Mouse (Mus musculus): ENCODE data around the gene Tubb5. TPM values are rescaled to one million over a fixed set of nuclear protein-coding genes. Genes with fewer than 3 reads are reported as not detected.
"Not testable (repeated sequence)": the region's sequence is repeated elsewhere in the genome, so short reads cannot be mapped to it uniquely, and the experiment has no call there.

Gene Tubb5
- polyA plus RNA-seq, 1 experiment from 2014 or later = 1,221 TPM

- ATAC-seq (ENCODE audit: insufficient number of reproducible peaks, insufficient read depth, low FRiP score, low TSS enrichment, low read depth) = no peak
- Histone ChIP-seq H3K9ac (no peak overlapping the region), H3K4me3 (no peak overlapping the region), H3K36me3 (peaks cover 88% of the 10 kb centered on the region), H3K27ac (no peak overlapping the region), H3K9me3 (no peaks in the 10 kb centered on the region), H3K27me3 (no peaks in the 10 kb centered on the region), H3K4me1 (no peaks in the 10 kb centered on the region), H3K4me2 (no peak overlapping the region)
- 86% methylated on average over 3 of the region's 3 CpGs for WGBS
These were observed 12.9 kb upstream of the Tubb5 start for GRCm38 (mm10) chr17:35850974-35851373.

GRCm38 (mm10) chr17:35848112-35848511 is 10.0 kb upstream of the Tubb5 start:
- Histone ChIP-seq H3K9me3 (no peaks in the 10 kb centered on the region), H3K27me3 (no peaks in the 10 kb centered on the region), H3K36me3 (peaks cover 85% of the 10 kb centered on the region), H3K4me1 (no peaks in the 10 kb centered on the region), H3K4me3 (no peak overlapping the region), H3K9ac (0 out of 2 replicates have a peak overlapping the region, but pooled peaks have one; percentile 52), H3K27ac (no peak overlapping the region), H3K4me2 (no peak overlapping the region)
- no peak for ATAC-seq (ENCODE audit: insufficient number of reproducible peaks, insufficient read depth, low FRiP score, low TSS enrichment, low read depth)
- 69% methylated on average over 1 of the region's 1 CpGs for WGBS

GRCm38 (mm10) chr17:35843514-35843913 is 5.4 kb upstream of the Tubb5 start:
- Histone ChIP-seq H3K9ac (no peak overlapping the region), H3K9me3 (no peaks in the 10 kb centered on the region), H3K4me3 (no peak overlapping the region), H3K27me3 (no peaks in the 10 kb centered on the region), H3K4me1 (peaks cover 17% of the 10 kb centered on the region), H3K27ac (no peak overlapping the region), H3K36me3 (peaks cover 43% of the 10 kb centered on the region), H3K4me2 (no peak overlapping the region)
- WGBS = 93% methylated on average over 3 of the region's 3 CpGs
- no peak for ATAC-seq (ENCODE audit: insufficient number of reproducible peaks, insufficient read depth, low FRiP score, low TSS enrichment, low read depth)

- 18% methylated on average over 11 of the region's 11 CpGs for WGBS
- H3K27me3 ChIP-seq = no peaks in the 10 kb centered on the region
These were observed 3.9 kb upstream of the Tubb5 start for GRCm38 (mm10) chr17:35842006-35842405.

GRCm38 (mm10) chr17:35841076-35841950 is 3.2 kb upstream of the Tubb5 start, which contains the start of gene Mdc1:
Gene Mdc1, plus strand, starts transcription at chr17:35841515.
- peak; percentile 87 for ATAC-seq (ENCODE audit: insufficient number of reproducible peaks, insufficient read depth, low FRiP score, low TSS enrichment, low read depth)
- Histone ChIP-seq H3K4me3 (peak within 1 kb of the TSS; percentile 59), H3K27ac (peak within 1 kb of the TSS; percentile 87), H3K9ac (peak within 1 kb of the TSS; percentile 77), H3K9me3 (no peaks in the 10 kb centered on the region), H3K27me3 (no peaks in the 10 kb centered on the region), H3K36me3 (peaks cover 27% of the 10 kb centered on the region), H3K4me1 (peaks cover 19% of the 10 kb centered on the region), H3K4me2 (peak within 1 kb of the TSS; percentile 72)
- under 1% methylated on average over 59 of the region's 59 CpGs for WGBS

More at GRCm38 (mm10) chr17:35842006-35842405, 3.9 kb upstream of the Tubb5 start:
- Histone ChIP-seq H3K4me1 (peaks cover 17% of the 10 kb centered on the region), H3K4me2 (peak overlapping the region; percentile 72), H3K27ac (peak overlapping the region; percentile 87), H3K9ac (peak overlapping the region; percentile 77), H3K9me3 (no peaks in the 10 kb centered on the region), H3K36me3 (peaks cover 27% of the 10 kb centered on the region), H3K4me3 (peak overlapping the region; percentile 59)
- ATAC-seq (ENCODE audit: insufficient number of reproducible peaks, insufficient read depth, low FRiP score, low TSS enrichment, low read depth) = no peak

GRCm38 (mm10) chr17:35840561-35840960 is 2.5 kb upstream of the Tubb5 start:
- peak overlapping the region; percentile 64 for H3K9ac ChIP-seq
- peak overlapping the region; percentile 65 for H3K27ac ChIP-seq
- peak overlapping the region; percentile 59 for H3K4me3 ChIP-seq
- no peak for ATAC-seq (ENCODE audit: insufficient number of reproducible peaks, insufficient read depth, low FRiP score, low TSS enrichment, low read depth)
- 56% methylated on average over 14 of the region's 14 CpGs for whole genome bisulfite sequencing
- no peaks in the 10 kb centered on the region for H3K27me3 ChIP-seq
- peaks cover 26% of the 10 kb centered on the region for H3K4me1 ChIP-seq
- H3K4me2 ChIP-seq = peak overlapping the region; percentile 72
- no peaks in the 10 kb centered on the region for H3K9me3 ChIP-seq
- H3K36me3 ChIP-seq = peaks cover 27% of the 10 kb centered on the region

- H3K4me3 ChIP-seq = peak overlapping the region; percentile 86
- H3K9ac ChIP-seq = peak overlapping the region; percentile 99
- H3K4me2 ChIP-seq = peak overlapping the region; percentile 64
- H3K36me3 ChIP-seq = peaks cover 29% of the 10 kb centered on the region
- H3K9me3 ChIP-seq; ATAC-seq (ENCODE audit: insufficient number of reproducible peaks, insufficient read depth, low FRiP score, low TSS enrichment, low read depth); H3K27me3 ChIP-seq: not testable (repeated sequence)
- peaks cover 41% of the 10 kb centered on the region for H3K4me1 ChIP-seq
- 42% methylated on average over 3 of the region's 3 CpGs for WGBS
- peak overlapping the region; percentile 98 for H3K27ac ChIP-seq
These were observed 896 bp upstream of the Tubb5 start for GRCm38 (mm10) chr17:35839002-35839401.

- H3K27me3 ChIP-seq = no peaks in the 10 kb centered on the region
- ATAC-seq (ENCODE audit: insufficient number of reproducible peaks, insufficient read depth, low FRiP score, low TSS enrichment, low read depth) = no peak
- H3K4me2 ChIP-seq = peak overlapping the region; percentile 64
- peaks cover 44% of the 10 kb centered on the region for H3K4me1 ChIP-seq
- peak overlapping the region; percentile 98 for H3K27ac ChIP-seq
- H3K4me3 ChIP-seq = peak overlapping the region; percentile 86
- peaks cover 34% of the 10 kb centered on the region for H3K36me3 ChIP-seq
- peak overlapping the region; percentile 99 for H3K9ac ChIP-seq
- WGBS = 0% methylated on average over 5 of the region's 5 CpGs
- no peaks in the 10 kb centered on the region for H3K9me3 ChIP-seq
These were observed 464 bp upstream of the Tubb5 start for GRCm38 (mm10) chr17:35838570-35838969.

GRCm38 (mm10) chr17:35837487-35837886 is 619 bp downstream of the Tubb5 start:
- under 1% methylated on average over 18 of the region's 18 CpGs for WGBS
- H3K9ac ChIP-seq = peak overlapping the region; percentile 99
- H3K4me1 ChIP-seq = peaks cover 39% of the 10 kb centered on the region
- H3K4me3 ChIP-seq = peak overlapping the region; percentile 86
- no peaks in the 10 kb centered on the region for H3K27me3 ChIP-seq
- H3K36me3 ChIP-seq = peaks cover 44% of the 10 kb centered on the region
- peak overlapping the region; percentile 98 for H3K27ac ChIP-seq
- no peaks in the 10 kb centered on the region for H3K9me3 ChIP-seq
- H3K4me2 ChIP-seq = peak overlapping the region; percentile 90
- ATAC-seq (ENCODE audit: insufficient number of reproducible peaks, insufficient read depth, low FRiP score, low TSS enrichment, low read depth) = no peak

GRCm38 (mm10) chr17:35836991-35837422 is 1.1 kb downstream of the Tubb5 start:
- Histone ChIP-seq H3K9me3 (no peaks in the 10 kb centered on the region), H3K4me2 (peak overlapping the region; percentile 90), H3K4me1 (peaks cover 36% of the 10 kb centered on the region), H3K27me3 (no peaks in the 10 kb centered on the region), H3K36me3 (peaks cover 49% of the 10 kb centered on the region), H3K27ac (peak overlapping the region; percentile 98), H3K4me3 (peak overlapping the region; percentile 86), H3K9ac (peak overlapping the region; percentile 99)
- ATAC-seq (ENCODE audit: insufficient number of reproducible peaks, insufficient read depth, low FRiP score, low TSS enrichment, low read depth) = peak; percentile 13; the same call in 1 of the 2 replicates
- under 1% methylated on average over 21 of the region's 25 CpGs for WGBS

GRCm38 (mm10) chr17:35836178-35836965 is 1.7 kb downstream of the Tubb5 start:
- 6% methylated on average over 24 of the region's 24 CpGs for WGBS
- no peak for ATAC-seq (ENCODE audit: insufficient number of reproducible peaks, insufficient read depth, low FRiP score, low TSS enrichment, low read depth)
- H3K27ac ChIP-seq = peak overlapping the region; percentile 98

More at GRCm38 (mm10) chr17:35836178-35836965, 1.7 kb downstream of the Tubb5 start:
- Histone ChIP-seq H3K9me3 (no peaks in the 10 kb centered on the region), H3K4me1 (peaks cover 34% of the 10 kb centered on the region), H3K9ac (peak overlapping the region; percentile 99), H3K4me3 (peak overlapping the region; percentile 86), H3K27me3 (no peaks in the 10 kb centered on the region), H3K36me3 (peaks cover 54% of the 10 kb centered on the region), H3K4me2 (peak overlapping the region; percentile 90)

Data from embryonic facial prominence, embryonic 13.5 days (tissue).